Mouse (Mus musculus): ENCODE measurements around the gene Gm10322.

The Gm10322 gene

DNA sequence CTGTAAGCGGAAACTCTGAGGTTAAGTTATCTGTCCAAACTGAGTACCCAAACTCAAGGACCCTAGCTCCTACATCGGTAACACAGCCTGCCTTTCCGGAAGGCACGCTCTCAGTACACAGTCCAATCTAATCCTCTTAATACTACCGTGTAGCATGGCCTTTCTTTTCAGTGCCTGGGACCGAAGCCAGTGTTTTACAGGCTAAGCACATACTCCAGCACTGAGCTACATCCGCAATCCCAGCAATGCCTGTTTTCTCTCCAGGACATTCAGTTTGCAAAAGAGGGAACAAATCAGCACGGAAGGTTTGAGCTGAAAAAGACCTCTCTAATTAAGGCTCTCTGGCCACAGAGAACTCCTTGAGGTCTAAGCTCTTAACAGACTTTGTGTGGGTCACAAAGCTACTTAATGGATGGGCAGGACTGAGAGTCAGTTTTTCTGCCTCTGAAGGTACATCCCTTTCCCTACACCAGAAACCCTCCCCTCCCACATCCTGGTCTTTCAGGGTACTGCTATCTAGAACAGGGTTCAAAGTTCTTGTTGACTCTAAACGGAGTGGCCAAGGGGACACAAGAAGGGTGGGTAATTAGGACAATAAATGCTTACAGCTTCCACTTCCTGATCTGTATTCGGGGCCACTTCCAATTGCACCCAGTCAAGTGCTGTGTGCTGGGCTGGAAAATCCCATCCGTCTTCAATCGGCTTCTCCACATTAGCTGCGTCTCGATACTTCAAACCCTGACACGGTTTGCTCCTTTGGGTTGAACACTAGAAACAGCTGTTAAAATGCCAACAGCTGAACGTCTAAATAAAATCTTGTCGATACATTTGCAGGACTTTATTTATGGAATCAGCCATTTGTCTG lies 13.0 kb downstream of the Gm10322 start:
- TF ChIP-seq POU5F1 (IDR thresholded peaks at IDR 0.05; ENCODE audit: borderline replicate concordance, low read length) (no peak), CTCF (conservative IDR thresholded peaks at IDR 0.05; ENCODE audit: low read length) (no peak)

DNA sequence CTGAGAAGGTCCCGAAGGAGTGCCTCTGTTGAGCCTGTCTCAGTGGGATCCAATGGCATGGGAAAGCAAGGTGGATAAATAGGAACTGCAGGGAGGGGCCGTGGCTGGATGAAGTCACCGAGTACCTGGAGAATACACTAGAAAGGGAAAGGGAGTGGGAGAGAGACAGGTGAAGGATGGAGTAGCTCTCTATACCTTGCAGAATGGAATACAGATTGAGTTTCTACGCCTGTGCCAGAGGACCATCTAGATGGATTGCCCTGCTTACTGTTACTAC lies 13.6 kb downstream of the Gm10322 start:
- H3K4me1 ChIP-seq (replicated peaks; ENCODE audit: low read depth, low read length), result peaks cover 9% of the 10 kb centered on the region; the same call in 1 of the 2 replicates
- H3K36me3 ChIP-seq (ENCODE audit: insufficient read depth, low read length), result no peaks in the 10 kb centered on the region
- TF ChIP-seq NANOG (IDR thresholded peaks at IDR 0.05; ENCODE audit: borderline replicate concordance, low read length) (no peak), CTCF (conservative IDR thresholded peaks at IDR 0.05; ENCODE audit: low read length) (no peak), POU5F1 (IDR thresholded peaks at IDR 0.05; ENCODE audit: borderline replicate concordance, low read length) (no peak)
- peaks cover 2% of the 10 kb centered on the region; the same call in 1 of the 2 replicates for H3K27me3 ChIP-seq (ENCODE audit: insufficient read depth, low read length)
- H3K9me3 ChIP-seq (ENCODE audit: low read length), result no peaks in the 10 kb centered on the region
- no peak overlapping the region for H3K4me3 ChIP-seq (replicated peaks; ENCODE audit: low read length)

More for the DNA sequence above, 13.0 kb downstream of the Gm10322 start:
- H3K36me3 ChIP-seq (ENCODE audit: insufficient read depth, low read length), result no peaks in the 10 kb centered on the region
- no peaks in the 10 kb centered on the region for H3K9me3 ChIP-seq (ENCODE audit: low read length)
- peaks cover 9% of the 10 kb centered on the region; the same call in 1 of the 2 replicates for H3K4me1 ChIP-seq (replicated peaks; ENCODE audit: low read depth, low read length)
- no peak overlapping the region for H3K4me3 ChIP-seq (replicated peaks; ENCODE audit: low read length)
- peaks cover 2% of the 10 kb centered on the region; the same call in 1 of the 2 replicates for H3K27me3 ChIP-seq (ENCODE audit: insufficient read depth, low read length)

DNA sequence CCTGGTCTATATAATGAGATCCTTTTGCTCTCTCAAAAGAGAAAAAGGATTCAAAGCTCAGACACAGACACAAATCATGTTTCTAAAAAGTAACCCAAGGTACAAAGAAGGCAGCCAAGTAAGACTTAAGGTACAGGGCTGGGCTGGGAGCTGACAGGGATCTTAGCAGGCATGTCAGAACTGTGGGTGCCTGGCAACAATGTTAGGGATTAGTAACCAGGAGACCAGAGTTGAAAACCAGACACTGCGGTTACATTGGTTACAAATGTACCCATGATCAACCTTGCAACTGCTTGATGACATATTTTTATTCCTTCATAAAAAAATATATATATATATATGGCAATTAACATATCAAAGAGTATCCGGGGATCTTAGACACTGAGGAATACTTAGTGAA lies 20.2 kb downstream of the Gm10322 start:
- H3K4me3 ChIP-seq (replicated peaks; ENCODE audit: low read length), result no peak overlapping the region
- no peaks in the 10 kb centered on the region for H3K36me3 ChIP-seq (ENCODE audit: insufficient read depth, low read length)
- peaks cover 13% of the 10 kb centered on the region for H3K4me1 ChIP-seq (replicated peaks; ENCODE audit: low read depth, low read length)
- H3K9me3 ChIP-seq (ENCODE audit: low read length), result no peaks in the 10 kb centered on the region
- no peak for TF ChIP-seq POU5F1 (IDR thresholded peaks at IDR 0.05; ENCODE audit: borderline replicate concordance, low read length)
- TF ChIP-seq NANOG (IDR thresholded peaks at IDR 0.05; ENCODE audit: borderline replicate concordance, low read length), result no peak
- TF ChIP-seq CTCF (conservative IDR thresholded peaks at IDR 0.05; ENCODE audit: low read length), result no peak
- H3K27me3 ChIP-seq (ENCODE audit: insufficient read depth, low read length), result peaks cover 3% of the 10 kb centered on the region; the same call in 1 of the 2 replicates

DNA sequence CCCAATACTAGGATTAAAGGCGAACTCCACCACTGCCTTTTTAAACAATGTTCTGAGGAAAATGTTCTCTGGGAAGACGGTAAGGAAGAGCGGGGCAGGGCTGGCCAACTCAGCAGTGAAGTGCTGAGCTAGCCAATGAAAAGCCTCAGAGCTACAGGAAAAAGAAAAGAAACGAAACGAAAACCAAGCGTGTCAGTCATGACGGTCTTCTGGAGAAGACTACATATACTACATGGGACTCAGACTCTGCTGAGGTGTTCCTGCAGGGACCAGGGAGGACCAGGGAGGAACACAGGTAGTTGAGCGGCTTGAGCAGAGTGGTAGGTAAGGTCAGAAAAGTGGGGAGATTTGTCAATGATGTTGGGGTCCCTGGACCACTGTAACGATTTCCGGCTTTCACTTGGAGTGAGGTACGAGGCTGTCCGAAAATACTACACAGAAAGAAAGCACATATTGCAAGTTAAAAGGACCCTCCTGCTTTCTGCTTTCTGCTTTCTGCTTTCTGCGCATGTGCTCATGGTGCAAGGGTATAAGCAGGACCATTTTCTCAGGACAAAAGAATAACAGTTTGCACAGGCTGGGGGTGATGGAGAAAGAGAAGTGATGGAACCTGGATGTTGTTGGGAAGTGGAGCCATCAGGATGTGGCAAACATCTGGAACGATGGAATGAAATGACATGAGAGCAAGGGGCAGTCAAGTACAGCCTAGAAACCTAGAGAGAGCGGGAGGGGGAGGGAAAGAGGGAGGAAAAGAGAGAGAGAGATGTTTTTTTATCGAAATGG lies 21.1 kb downstream of the Gm10322 start:
- Histone ChIP-seq H3K4me1 (replicated peaks; ENCODE audit: low read depth, low read length) (peaks cover 22% of the 10 kb centered on the region), H3K4me3 (replicated peaks; ENCODE audit: low read length) (no peak overlapping the region; the same call in 1 of the 2 replicates), H3K9me3 (ENCODE audit: low read length) (no peaks in the 10 kb centered on the region), H3K36me3 (ENCODE audit: insufficient read depth, low read length) (no peaks in the 10 kb centered on the region), H3K27me3 (ENCODE audit: insufficient read depth, low read length) (peaks cover 3% of the 10 kb centered on the region; the same call in 1 of the 2 replicates)
- TF ChIP-seq POU5F1 (IDR thresholded peaks at IDR 0.05; ENCODE audit: borderline replicate concordance, low read length), result no peak
- TF ChIP-seq CTCF (conservative IDR thresholded peaks at IDR 0.05; ENCODE audit: low read length), result no peak
- TF ChIP-seq NANOG (IDR thresholded peaks at IDR 0.05; ENCODE audit: borderline replicate concordance, low read length), result no peak

DNA sequence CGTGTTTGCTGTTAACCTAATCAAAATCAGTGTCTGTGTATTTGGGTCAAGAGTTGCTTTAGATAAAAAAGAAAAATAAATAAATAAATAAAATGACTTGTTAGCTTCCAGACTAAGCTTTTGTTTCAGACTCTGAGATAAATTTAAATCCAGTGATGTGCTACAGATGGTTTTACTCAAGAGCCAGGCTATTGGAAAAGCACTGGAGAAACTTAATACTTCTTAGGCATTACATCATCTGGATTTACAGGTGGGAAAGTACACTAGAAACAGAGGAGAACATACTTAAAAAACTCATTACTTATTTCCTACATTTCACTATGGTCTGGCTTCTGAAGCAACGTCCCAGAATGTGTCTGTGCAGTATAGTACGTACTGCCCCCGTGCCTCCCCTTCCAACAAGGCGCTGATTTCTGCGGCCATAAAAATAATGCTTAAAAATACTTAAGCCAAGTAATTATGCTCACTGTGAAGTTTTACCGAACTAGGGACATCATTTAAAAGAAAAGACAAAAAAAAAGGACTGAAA lies 21.8 kb downstream of the Gm10322 start:
- Histone ChIP-seq H3K36me3 (ENCODE audit: insufficient read depth, low read length) (no peaks in the 10 kb centered on the region), H3K4me1 (replicated peaks; ENCODE audit: low read depth, low read length) (peaks cover 26% of the 10 kb centered on the region), H3K27me3 (ENCODE audit: insufficient read depth, low read length) (peaks cover 3% of the 10 kb centered on the region; the same call in 1 of the 2 replicates), H3K9me3 (ENCODE audit: low read length) (no peaks in the 10 kb centered on the region), H3K4me3 (replicated peaks; ENCODE audit: low read length) (no peak overlapping the region)
- no peak for TF ChIP-seq CTCF (conservative IDR thresholded peaks at IDR 0.05; ENCODE audit: low read length)
- TF ChIP-seq POU5F1 (IDR thresholded peaks at IDR 0.05; ENCODE audit: borderline replicate concordance, low read length), result no peak
- TF ChIP-seq NANOG (IDR thresholded peaks at IDR 0.05; ENCODE audit: borderline replicate concordance, low read length), result no peak

DNA sequence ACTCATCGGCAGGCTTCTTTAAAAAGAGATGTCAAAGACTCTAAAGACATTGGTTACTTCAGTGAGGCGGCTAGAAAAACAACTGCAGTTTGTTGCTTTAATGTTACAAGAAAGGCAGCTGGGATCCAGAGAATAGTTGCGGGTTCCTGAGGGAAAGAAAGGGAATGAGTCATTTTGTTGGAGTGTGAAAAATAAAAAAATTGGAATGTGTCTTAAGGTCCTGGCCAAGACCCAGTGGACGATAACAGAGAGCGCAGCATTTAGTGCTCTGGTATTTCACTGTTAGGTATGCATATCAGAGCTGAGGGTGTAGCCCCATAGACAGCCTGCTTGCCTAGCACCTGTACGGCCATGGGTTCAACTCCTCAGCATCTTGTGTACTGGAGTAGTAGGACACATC lies 22.7 kb downstream of the Gm10322 start:
- H3K36me3 ChIP-seq (ENCODE audit: insufficient read depth, low read length), result no peaks in the 10 kb centered on the region
- H3K27me3 ChIP-seq (ENCODE audit: insufficient read depth, low read length), result peaks cover 3% of the 10 kb centered on the region; the same call in 1 of the 2 replicates
- no peak overlapping the region for H3K4me3 ChIP-seq (replicated peaks; ENCODE audit: low read length)
- no peaks in the 10 kb centered on the region for H3K9me3 ChIP-seq (ENCODE audit: low read length)
- peaks cover 26% of the 10 kb centered on the region for H3K4me1 ChIP-seq (replicated peaks; ENCODE audit: low read depth, low read length)
- no peak for TF ChIP-seq CTCF (conservative IDR thresholded peaks at IDR 0.05; ENCODE audit: low read length)
- TF ChIP-seq NANOG (IDR thresholded peaks at IDR 0.05; ENCODE audit: borderline replicate concordance, low read length), result no peak
- no peak for TF ChIP-seq POU5F1 (IDR thresholded peaks at IDR 0.05; ENCODE audit: borderline replicate concordance, low read length)

DNA sequence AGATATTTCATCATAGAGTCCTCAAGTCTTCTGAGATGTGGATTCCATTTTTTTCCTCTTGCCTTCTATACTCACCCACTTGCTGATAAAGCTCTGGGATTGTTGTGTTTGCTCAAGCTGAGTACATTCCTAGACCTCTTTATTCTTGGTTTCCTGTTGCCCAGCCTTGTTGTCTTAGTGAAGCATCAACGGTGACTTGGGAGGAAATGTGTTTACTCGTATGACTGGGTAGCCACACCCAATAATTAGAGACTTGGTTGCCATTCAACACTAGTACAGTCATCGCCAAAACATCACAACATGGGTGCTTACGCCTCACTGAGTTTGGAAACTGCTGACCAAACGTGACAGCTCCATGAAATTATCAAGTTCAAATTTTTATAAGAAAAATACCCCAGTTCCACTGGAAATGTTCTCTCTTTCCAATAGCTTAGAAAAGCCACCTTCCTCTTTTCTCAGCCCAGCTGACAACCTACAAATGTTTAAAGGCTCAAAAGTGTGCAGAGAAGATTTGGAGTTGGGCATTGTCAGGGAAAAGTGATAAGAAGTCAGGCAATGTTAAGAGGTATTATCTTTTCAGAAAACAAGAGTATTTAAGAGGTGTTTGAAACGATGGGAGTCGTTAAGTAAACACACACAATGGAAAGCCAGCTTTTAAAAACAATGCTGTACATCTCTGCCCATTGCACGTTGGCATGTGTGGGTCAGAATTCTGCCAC lies 27.0 kb downstream of the Gm10322 start:
- TF ChIP-seq CTCF (conservative IDR thresholded peaks at IDR 0.05; ENCODE audit: low read length) (no peak), POU5F1 (IDR thresholded peaks at IDR 0.05; ENCODE audit: borderline replicate concordance, low read length) (no peak), NANOG (IDR thresholded peaks at IDR 0.05; ENCODE audit: borderline replicate concordance, low read length) (no peak)
- Histone ChIP-seq H3K4me1 (replicated peaks; ENCODE audit: low read depth, low read length) (peaks cover 26% of the 10 kb centered on the region), H3K36me3 (ENCODE audit: insufficient read depth, low read length) (no peaks in the 10 kb centered on the region), H3K4me3 (replicated peaks; ENCODE audit: low read length) (no peak overlapping the region), H3K9me3 (ENCODE audit: low read length) (no peaks in the 10 kb centered on the region), H3K27me3 (ENCODE audit: insufficient read depth, low read length) (no peaks in the 10 kb centered on the region)

DNA sequence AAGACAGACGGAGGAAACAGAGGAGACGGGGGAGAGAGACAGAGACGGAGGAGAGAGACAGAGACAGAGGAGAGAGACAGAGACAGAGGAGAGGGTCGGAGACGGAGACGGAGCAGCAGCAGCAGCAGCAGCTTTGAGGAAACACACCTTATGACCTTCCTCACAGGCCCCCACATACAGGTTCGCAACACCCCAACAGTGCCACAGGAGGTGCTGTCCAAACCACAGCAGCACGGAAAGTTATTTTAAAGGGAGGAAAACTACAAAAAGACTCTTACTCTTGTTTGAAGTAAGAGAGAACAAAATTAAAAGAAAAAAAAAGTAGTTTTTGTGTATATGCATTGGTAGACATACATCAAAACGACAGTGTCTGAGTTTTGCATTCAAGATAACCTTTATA lies 27.8 kb downstream of the Gm10322 start:
- no peaks in the 10 kb centered on the region for H3K27me3 ChIP-seq (ENCODE audit: insufficient read depth, low read length)
- no peak overlapping the region for H3K4me3 ChIP-seq (replicated peaks; ENCODE audit: low read length)
- peaks cover 26% of the 10 kb centered on the region for H3K4me1 ChIP-seq (replicated peaks; ENCODE audit: low read depth, low read length)
- TF ChIP-seq NANOG (IDR thresholded peaks at IDR 0.05; ENCODE audit: borderline replicate concordance, low read length) (no peak), CTCF (conservative IDR thresholded peaks at IDR 0.05; ENCODE audit: low read length) (no peak), POU5F1 (IDR thresholded peaks at IDR 0.05; ENCODE audit: borderline replicate concordance, low read length) (no peak)
- H3K36me3 ChIP-seq (ENCODE audit: insufficient read depth, low read length), result no peaks in the 10 kb centered on the region
- no peaks in the 10 kb centered on the region for H3K9me3 ChIP-seq (ENCODE audit: low read length)
